Mouse (Mus musculus) gastrocnemius, postnatal 10 days (tissue): ENCODE results near the gene Draxin. TPM values are rescaled to one million over a fixed set of nuclear protein-coding genes. Genes with fewer than 3 reads are reported as not detected.
"Not testable (repeated sequence)": the region's sequence is repeated elsewhere in the genome, so short reads cannot be mapped to it uniquely, and the experiment has no call there.

Experiments
- DNase-seq: peaks from one replicate; pipeline ENCODE4 v3.0.0; 2021; ENCODE audit warnings: mixed read lengths
- total RNA-seq, 2 experiments: library from RNA; stranded (reverse); gene quantifications; 2 replicates each; pipeline ENCODE4 v1.2.3; 2021

Draxin gene
- total RNA-seq, 2 experiments from 2014 or later: 0.16 to 0.23 TPM

DNA sequence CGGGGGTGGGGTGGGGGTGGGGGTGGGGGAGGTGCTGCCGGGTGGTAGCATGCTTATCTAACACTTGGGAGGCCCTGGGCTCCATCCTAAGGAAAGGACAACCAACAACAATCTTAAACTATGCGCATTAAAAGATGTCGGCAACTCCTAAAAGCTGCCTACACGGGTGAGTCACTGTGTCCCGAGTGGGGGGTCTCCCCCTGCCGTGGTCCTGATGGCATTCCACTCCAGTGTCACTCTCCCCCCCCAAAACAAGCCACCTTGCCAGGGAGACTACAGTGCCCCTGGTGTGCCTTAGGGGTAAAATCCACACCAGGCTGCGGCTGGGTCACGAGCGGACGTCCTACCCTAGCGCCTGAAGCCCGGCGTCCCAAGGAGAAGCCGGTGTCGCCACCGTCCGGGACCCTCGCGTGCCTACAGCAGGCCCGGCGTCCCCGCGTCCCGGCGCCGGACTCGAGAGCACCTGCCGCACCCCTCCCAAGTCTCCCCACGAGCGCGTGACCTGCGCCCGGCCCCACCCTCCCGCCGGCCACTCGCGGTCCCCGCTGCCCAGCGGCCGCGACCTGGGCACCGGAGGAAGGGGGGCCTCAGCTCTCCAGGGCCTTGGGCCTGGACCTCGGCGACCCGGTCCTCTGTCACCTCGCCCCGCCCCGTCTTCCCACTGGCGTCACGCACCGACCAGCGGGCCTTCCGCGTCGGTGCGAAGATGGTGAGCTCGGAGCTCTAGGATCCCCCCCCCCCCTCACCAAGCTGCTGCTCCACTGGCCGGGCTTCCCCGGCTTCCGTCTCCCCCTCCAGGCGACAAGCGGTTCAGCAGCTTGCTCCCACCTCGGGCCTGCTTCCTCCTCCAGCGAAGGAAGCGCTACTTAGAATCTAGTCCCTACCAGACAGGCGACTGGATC is 21.0 kb upstream of the Draxin start, which contains the start of gene Fbxo6:
TSS of gene Fbxo6 (minus strand) at position 874 of the 902 bp plus-strand sequence.
- peak; percentile 82 for DNase-seq

DNA sequence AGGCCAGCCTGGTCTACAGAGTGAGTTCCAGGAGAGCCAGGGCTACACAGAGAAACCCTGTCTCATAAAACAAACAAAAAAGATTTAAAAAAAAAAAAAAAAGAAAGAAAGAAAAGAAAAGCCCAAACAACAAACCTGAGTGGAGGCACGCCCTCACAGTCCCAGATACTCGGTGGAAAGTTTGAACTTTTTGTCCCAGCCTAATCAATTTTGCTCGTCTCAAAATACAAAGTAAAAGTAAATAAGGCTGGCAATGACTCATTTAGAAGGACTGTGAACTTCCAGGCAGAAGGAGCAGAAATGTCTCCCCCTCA is 20.4 kb upstream of the Draxin start:
- DNase-seq: no peak

DNA sequence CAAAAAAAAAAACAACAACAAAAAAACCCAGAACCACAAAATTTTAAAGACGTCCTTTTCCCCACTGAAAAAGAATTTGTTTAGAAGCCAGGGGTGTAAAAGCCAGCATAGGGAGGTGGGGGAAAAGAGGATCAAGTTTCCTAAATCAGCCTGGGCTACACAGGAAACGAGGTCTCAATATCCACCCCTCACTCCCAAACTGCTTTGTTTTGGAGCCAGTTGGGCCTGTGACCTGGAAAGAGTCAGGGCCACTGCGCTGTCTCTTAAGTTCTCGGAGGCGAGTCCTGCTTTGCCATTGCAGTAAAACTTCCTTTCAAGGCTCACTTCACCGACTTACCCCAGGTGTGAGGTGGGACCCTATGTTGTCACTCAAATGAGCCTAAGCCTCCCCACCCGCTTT is 19.7 kb upstream of the Draxin start:
- DNase-seq: no peak

DNA sequence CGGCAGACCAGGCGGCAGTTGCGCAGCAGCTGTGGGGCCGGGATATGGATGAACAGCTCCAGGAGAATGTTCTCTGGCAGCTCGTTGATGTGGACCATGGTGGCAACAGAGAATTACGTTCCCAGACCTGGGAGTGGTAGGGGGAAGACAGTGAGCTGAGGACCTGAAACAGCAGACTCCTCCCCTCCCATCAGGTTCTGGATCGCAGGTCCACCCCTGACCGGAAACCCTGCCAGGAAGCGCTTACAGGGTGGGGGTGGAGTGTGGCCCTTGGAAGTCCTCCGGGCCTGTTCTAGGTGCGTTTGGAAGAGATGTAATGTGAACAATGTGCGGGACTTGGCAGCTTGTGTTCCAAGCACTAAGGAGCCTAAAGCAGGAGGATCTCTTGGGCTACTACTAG is 19.0 kb upstream of the Draxin start:
- no peak for DNase-seq

DNA sequence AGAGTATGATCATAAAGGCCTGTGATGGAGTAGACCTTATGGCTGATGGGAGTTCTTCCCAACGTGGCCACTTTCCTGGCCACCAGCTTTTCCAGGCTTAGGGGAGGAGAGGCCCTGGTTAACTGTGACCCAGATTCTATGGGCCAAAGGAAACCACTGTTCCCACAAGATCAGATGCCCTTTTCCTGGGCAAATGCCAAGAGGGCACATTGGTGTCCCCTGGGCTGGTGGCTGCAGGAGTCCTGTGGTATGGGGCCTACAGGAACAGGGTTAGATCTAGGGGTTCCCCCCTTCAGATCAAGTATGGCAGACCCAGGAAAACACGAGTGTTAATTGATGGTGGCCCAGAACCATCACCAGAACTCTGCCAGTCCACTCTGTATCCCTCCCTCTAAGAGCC is 17.2 kb upstream of the Draxin start:
- no peak for DNase-seq

DNA sequence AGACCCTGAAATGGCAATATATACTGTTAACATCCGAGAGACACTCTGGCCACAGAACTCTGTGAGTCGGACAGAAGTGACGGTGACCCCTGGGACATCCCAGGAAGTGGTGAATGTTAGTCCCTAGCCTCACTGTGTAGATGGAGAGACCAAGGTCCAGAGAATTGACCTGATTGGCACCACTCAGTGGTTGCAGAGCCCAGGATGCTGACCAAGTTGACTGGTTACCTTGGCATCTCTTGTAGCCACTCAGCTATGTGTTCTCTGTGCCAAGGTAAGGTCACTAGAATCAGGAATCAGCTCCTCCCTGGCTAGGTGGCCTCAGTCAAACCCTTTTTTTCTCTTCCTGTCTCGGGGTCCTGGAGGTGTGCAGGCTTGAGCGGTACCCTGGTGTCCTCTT is 13.2 kb upstream of the Draxin start:
- DNase-seq: no peak

DNA sequence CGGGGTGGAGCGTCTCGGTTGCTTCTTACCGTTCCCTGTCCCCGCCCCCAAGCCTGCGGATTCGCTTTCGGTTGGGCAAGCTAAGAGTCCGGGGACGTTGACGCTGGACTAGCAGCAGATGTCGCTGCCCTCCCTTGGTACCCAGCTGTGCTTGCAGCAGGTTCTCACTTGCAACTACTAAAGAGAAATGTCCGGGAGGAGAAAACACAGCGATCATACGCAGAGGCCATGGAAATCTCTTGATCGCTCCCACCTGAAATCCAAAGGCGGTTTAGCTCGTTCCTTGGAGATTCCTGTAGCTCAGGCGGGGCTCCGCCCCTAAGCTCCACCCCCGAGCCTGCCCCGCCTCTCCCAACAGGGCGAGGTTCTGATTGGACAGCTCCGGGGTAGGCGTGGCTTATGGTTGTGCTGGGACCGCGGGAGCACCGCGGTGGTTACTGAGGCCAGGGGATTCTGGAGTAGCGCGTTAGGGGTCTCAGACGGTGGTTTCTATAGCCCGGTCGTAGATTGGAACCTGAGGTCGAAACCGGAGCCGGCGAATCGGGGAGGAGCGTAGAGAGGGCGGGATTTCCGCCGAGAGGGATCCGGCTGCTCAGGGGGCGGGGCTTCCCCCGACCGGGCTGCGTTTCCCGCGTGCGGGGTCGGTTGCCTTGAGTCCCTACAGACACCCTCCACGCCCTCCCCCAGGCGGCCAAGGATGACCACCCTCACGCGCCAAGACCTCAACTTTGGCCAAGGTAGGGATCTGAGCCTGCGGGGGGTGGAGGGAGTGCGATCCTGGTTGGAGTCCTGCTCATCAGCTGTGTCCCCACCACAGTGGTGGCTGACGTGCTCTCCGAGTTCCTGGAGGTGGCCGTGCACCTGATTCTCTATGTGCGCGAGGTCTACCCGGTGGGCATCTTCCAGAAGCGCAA is 9.9 kb upstream of the Draxin start:
- DNase-seq: peak; percentile 91

DNA sequence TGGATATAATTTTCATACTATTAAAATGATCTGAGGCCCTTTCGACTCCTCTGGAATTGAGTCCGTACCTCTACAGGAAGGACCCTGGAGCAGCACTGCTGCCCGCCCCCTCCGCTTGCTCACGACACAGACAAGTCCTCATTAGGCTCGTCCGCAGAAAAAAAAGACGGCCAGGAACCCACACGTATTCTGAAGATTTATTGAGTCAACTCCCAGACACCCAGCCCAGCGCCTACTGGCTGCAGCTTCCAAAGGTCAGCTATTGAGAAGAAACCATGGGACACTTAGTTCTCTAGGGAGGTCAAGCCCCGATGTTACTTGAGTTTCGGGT is 9.2 kb upstream of the Draxin start:
- no peak for DNase-seq

DNA sequence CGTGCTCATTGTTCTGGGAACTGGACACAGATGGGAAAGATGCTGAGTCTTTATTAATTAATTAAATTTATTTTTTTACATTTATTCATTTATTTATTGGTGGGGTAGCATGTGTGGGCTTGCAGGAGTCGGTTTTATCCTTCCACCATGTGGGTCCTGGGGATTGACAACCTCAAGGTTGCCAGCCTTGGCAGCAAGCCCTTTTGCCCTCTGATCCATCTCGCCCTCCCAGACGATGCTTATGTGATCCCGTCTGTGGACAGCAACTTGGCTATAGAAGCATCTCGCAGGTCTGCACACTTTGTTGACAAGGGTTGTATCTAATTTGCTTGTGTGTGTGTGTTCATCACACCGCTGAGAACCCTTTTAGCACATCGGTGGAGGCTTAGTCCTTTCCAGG is 7.0 kb upstream of the Draxin start:
- DNase-seq: no peak

DNA sequence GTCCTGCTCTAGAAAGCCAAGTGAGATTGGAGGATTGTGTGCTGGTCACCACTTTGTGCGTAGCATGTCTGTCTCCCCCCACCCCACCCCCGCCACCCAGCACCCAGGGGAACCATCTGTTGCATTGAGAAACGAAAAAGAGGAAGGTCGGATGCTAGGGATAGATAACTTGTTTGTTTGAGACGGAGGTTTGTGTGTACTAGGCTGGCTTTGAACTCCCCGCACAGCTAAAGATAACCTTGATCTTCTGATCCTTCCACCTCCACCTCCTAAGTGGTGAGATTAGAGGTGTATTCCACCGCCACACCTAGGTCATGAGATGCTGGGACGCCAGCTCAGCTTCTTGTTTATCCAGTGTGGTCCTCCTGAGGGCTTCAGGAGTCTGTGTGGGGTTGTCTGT is 4.5 kb upstream of the Draxin start:
- no peak for DNase-seq

DNA sequence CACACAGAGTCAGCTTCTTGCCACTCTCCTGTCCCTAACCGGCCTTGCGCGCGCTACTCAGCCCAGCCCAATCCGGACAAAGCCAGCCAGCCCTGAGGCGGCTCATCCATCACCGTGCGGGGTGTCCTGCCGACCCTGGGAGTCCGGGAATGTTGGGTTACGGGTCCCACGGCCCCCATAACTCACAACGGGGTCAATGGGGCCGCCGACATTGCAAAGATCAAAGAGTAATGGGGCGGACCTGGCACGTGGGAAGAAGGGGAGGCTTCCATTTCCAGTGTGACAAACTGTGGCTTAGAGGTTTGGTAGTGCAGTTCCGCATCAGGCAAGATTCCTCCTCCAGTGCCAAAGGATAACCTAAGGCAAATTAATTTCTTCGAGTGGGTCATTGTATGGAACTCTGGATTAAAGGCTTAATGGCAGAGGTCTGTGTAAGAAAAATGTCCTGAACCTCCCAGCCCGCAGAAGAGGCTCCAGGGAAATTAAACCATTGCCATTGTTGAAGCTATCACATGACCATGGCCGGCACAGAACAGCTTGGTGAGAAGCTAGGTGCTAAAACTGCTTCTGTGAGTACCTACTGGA is 1.1 kb upstream of the Draxin start:
- no peak for DNase-seq

DNA sequence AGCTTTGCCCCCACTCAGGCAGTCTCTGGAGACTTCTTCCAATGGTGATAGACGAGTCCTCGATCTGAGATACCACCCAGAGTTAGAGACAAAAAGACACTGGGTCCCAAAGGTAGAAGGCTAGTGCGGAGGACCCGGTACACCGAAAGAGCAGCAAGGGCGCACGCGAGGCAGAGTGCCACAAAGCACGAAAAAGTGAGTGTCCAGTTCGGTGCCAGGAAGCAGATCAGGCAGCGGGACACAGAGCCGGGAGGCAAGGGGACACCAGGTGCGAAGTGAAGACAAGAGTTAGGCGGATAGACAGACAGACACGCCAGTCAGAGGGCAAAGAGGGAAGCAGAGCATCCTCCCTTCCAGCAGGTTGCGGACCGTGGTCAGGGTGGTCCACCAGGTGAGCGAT is 365 bp downstream of the Draxin start, which contains the start of gene Mad2l2:
TSS of gene Mad2l2 (plus strand) at position 252 of the 400 bp plus-strand sequence.
- DNase-seq: no peak

DNA sequence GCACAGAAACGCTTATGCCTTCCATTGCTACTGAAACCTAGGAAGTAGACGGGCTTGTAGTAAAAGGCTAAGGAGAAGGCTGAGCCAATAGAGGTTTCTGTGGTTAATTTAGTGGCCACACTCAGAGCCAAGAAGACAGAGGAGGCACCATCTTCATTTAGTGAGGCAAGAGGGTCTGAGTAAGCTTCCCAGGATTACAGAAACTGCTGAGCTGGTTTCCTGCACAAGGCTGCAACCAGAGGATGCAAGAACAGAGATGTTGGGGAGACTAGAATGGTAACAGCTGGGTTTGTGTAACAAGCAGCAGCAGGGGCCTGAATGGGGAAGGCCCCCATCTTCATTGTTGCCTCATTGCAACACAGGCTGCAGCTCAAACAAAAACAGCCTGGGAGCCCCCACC is 1.8 kb downstream of the Draxin start:
- DNase-seq: no peak

DNA sequence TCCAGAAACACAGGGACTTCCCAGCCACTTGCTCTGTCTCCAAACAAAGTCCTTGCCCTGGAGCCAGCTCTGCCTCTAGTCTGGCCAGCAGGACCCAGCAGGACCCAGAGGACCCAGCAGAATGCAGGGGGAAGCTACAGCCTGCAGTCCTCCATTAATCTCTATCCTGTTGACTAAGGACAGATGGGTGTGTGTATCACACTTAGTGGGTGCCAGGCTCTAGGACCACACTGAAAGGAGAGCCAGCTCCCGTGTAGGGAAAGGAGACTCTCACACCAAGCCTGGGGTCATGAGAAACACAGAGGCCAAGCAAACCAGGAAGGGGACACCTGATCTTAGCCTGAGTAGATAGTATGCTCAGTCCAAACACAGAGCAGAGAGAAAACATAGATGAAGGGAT is 2.3 kb downstream of the Draxin start:
- no peak for DNase-seq

DNA sequence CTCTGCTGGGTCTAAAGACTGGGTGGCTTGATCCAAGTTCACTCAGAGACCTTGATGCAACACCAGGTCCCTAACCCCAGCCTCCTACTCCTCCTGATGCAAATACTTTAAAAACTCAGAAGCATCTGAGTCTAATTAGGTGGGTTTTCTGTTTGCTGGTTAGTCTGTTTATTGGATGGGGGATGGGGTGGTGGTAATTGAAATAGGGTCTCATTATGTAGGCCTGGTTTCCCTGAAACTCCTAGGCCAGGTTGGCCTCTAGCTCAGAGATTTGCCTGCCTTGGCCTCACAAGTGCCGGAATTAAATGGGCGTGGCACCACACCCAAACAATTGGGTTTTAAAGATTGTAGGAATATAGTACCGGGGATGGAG is 7.8 kb downstream of the Draxin start:
- no peak for DNase-seq

DNA sequence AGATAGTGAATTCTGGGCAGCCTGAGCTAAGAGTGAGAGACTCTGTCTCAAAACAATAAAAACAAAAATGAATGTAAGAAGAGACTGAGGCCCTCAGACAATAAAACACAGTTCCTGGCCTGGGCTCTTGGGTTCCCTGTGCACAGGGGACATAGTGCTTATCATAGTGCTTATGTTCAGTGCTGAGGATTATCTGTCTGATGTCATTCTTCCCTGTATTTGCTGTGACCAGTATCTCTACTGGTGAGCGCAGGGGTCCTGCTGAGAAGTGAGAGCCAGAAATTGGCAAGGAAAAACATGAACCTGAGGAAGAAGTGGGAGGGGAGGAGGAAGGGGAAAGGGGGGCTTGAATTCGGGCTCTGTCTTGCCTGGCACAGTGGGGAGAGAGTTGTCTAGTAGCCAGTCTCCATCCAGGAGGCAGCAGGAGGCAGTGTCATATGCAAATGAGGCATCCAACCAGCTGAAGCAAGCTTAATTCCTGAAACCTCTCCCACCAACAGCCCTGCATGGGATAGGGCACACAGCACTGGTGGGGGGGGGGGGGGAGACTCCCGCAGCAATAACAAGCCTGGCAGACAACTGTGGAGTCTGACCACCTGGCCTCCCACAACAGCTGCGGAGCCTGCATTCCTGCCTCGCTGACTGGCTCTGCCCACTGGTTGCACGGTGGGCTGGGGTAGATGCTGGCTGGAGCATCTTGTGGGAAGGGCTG is 8.4 kb downstream of the Draxin start:
- no peak for DNase-seq

DNA sequence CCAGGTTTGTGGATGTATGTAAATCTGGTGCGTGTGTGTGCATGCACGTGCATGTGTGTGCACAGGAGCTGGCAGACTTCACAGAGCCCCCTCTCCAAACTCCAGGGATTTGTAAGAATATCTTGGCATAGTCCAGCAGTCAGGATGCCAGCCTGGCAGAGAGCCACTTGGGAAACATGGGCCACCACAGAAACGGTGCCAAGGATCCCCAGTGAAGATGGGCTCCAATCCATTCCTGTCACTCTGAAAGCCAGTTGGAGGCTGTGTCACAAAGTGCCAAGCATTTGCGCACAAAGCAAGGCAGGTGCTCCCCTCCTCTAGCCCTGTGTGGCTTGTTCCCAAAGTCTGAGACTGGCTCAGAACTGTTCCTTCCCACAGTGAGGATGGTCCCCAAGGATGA is 9.1 kb downstream of the Draxin start:
- peak; percentile 45 for DNase-seq

DNA sequence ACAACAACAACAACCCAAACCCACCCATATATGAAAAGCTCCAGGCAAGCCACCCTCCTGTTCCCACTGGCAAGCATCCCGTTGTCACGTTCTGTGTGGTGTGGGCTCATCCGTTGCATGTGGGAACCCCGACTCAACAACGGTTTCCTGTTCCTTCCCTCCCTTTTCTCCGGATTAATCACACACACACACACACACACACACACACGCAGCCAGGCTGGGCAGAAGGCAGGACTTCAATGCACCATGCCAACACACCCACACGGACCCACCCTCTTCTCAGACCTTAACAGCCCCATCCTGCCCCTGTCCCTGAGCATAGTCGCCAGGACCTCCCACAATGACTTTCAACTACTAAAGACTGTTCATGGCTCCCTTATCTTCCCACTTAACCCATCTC is 9.9 kb downstream of the Draxin start:
- no peak for DNase-seq

DNA sequence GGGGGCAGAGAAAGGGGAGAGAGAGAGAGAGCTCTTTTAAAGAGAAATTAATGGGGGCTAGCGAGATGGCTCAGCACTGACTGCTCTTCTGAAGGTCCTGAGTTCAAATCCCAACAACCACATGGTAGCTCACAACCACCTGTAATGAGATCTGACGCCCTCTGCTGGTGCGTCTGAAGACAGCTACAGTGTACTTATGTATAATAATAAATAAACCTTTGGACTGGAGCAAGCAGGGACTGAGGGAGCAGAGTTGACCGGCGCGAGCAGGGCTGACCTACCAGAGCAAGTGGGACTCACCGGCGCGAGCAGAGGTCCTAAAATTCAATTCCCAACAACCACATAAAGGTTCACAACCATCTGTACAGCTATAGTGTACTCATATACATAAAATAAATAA is 10.9 kb downstream of the Draxin start:
- not testable (repeated sequence) for DNase-seq

DNA sequence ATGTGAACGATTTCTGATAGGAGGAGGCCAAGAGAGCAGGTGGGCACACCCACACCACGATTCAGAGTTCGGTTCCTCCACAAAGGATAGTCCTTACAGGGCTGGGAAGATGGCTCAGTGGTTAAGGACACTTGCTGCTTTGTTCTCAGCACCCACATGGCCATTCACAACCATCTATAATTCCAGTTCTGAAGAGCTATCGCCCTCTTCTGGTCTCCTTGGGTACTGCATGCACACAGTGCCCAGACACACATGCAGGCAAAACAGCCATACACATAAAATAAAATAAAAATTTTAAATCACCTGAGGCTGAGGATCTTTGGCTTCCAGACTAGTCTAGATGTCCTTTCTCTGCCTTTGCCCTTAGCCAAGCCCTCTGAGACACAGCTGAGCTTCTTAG is 13.1 kb downstream of the Draxin start:
- DNase-seq: no peak

DNA sequence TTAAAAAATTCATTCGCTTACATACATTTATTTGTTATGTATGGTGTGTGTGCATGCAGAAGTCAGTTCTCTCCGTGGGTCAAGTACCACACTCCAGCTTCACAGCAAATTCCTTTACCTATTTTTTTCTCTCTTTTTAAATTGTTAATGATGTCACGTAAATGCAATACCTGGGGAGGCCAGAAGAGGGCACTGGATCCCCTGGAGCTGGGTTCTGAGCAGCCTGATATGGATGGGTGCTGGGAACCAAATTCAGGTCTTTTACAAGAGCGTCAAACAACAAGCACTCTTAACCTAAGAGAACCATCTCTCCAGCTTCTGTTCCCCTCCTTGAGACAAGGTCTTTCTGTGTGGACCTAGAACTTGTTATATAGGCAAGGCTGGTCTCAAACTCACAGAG is 13.8 kb downstream of the Draxin start:
- DNase-seq: no peak

DNA sequence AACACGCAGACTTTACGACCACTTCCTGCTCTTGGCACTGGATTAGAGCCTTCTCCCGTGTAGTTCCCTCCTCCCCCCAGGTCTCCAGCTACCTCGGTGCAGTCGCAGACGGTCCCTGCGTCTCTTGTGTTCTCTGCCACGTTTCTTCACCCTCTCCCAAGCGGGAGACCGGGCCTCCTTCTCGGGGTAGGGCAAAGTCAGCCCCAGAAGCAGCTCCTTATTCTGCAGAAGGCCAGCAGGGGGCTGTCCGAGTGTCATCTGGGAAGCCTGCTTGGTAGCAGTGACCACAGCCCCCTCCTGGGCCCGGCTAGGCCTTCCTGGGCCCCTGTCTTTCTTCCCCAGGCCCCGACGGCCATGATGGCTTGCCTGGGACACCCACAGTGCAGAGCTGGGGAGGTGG is 15.0 kb downstream of the Draxin start:
- DNase-seq: peak; percentile 32
